Mouse (Mus musculus) embryo, embryonic 11 days (tissue): ENCODE results near the gene Smco4.
"Not testable (repeated sequence)": the region's sequence is repeated elsewhere in the genome, so short reads cannot be mapped to it uniquely, and the experiment has no call there.

Experiments
- DNase-seq: peaks from one replicate; pipeline ENCODE4 v3.0.0-alpha.2; 2015

Smco4 gene

DNA sequence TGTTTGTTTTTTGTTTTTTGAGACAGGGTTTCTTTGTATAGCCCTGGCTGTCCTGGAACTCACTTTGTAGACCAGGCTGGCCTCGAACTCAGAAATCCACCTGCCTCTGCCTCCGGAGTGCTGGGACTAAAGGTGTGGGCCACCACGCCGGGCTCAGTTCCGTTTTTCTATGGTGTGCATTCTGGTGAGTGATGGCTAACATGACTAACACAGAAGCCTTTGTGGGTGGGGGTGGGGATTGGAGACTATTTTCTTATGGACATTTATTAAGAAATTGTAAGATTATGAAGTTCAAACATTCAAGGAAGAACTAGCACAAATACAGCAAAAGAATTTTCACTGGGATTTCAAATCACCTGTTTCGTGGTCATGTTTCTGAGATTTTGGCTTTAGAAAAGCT, 57.8 kb downstream of the Smco4 start:
- not testable (repeated sequence) for DNase-seq

DNA sequence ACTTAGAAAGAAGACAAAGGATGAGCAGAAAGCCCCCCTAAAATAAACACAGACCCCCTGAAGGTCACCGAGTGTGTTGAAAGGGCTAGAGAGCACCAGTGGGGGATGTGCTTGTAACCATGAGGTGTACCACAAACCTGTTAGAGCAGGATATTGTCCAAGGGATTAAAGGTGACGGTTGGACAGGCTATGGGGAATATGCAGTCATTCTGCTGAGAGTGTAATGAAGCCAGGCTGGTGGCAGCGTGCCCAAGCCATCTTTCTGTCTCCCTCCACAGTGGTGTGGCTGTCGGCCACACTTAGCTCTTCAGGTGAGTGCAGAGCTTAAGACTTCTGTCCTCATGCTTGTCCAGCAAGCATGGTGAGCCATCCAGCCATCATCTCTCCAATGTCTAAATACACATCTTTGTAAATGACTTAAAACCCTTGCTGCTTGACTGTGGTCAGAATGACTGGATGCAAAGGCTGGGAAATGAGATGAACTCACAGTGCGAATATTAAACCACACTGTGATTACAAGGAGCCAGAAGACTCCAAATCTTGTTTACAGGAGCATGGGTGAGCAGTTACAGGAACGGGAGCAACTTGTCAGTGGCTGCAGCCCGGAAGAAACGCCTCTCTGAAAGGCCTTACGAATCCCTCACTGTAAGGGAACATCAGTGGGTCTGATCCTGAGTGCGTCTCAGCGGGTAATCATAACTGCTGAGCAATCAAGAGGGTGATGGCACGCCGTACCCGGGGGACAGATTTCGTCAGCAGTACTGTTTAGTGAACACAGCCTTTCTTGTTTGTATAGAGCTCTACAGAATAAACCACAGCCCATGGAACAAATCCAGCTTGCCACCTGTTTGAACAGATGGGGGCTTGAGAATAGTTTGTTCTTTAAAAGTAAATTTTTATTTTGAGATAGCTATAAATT, 59.0 kb downstream of the Smco4 start:
- DNase-seq: no peak

DNA sequence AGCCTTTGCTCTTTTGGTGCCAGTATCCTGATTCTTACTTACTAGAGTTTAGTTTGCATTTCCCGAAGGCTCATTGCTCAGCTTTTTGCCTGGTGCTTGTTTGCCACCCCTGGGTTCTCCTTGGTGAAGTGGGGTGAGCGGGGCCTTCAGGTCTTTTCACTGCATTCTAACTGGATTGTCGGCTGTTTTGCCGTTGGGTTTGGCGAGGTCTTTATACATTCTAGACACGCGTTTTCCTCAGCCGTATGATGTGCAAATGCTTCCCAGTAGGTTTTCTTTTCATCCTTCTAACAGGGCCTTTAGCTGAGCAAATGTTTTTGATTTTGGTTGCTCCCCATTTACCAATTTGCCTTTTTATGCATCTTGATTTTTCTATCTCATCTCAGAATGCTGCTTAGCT, 60.1 kb downstream of the Smco4 start:
- DNase-seq: no peak

- DNase-seq: no peak
Observed at GRCm38 (mm10) chr9:15560451-15560850, 67.2 kb downstream of the Smco4 start.

GRCm38 (mm10) chr9:15562353-15562752, 69.1 kb downstream of the Smco4 start:
- DNase-seq: no peak

DNA sequence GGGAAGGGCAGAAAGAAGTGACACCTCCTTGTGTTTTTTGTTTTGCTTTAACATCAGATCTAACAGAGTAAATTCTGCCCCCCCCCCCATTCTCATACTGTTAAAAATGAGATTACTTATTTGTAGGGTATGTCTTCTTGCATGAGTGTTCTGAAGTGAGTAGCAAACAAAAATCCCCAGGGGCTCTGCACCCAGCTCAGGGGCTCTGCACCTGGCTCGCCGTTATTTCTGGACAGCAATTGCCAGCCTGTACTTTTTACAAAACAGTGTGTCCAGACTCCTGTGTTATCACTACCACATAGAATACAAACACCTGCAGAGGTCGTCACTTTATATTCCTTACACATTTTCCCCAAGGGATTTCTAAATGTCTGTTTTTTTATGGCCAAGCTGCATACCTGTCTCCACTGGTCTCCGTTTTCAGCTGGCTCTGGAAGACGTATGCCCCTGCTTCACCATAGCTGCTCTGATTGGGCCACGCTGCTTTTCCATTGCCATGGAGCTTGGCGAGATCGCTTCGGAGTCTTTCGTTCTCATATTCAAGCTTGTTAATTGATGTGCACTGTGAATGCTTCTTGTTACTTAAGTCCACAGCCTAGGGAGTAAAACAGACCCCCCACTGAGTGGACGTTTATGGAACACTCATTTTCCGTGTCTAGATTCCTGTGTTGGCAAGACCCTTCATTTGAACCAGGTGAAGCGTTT, 81.7 kb downstream of the Smco4 start:
- peak; percentile 15 for DNase-seq

GRCm38 (mm10) chr9:15578427-15578826, 85.2 kb downstream of the Smco4 start:
- no peak for DNase-seq

- DNase-seq: no peak
Observed at GRCm38 (mm10) chr9:15578946-15579345, 85.7 kb downstream of the Smco4 start.

DNA sequence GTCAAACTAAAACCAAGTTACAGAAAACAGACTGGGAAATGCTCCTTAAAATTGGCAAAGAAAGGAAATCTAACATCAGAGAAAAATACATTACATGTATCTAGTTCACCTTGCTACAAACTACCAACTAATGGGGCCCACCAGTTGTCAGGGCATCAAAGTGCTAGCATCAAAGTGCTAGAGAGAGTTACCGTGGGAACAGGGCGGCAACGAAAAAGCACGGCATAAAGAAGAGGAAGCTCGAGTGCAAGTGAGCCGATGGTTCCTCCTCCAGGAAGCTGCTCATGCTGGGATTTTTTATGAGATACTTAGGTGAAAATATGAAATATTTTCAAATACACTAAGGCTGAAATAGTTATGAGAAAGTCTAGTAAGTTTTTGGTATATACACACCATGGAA, 86.9 kb downstream of the Smco4 start:
- DNase-seq: no peak

DNA sequence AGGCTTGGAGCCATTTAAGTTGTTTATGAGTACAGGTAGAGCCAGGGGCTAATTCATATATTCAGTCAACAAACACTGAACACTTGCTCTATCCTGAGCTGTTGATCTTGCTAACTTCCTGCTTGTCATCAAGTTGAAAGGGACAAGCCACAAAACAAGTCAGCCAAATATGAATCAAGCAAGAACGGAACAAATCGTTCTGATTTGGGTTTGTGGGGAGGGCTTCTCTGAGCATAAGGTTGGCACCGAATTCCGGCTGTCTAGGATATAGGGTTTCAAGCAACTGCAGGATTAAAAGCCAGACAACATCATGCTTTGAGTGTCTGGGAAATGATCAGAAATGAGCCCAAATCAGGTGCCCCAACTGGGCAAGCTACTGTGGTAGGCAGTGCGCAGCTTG, 88.8 kb downstream of the Smco4 start:
- DNase-seq: no peak

DNA sequence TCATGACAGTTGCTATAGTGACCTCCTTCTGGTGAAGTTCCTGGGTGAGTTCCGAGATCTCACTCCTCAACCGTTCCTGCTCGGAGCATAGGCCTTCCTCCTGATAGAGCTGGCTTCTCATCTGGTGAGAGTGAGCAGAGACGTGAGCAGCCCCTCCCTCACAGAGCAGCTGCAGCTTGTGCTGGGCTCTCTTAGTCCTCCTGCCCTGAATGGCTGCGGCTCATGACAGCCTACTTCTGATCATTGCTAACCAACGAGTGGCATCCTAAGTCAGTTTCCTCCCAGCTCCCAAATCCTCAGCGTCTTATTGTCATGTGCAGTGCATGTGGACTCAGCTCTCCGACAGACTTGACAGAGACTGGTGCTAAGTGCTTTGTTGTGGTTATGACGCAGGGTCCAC, 91.0 kb downstream of the Smco4 start:
- DNase-seq: no peak

DNA sequence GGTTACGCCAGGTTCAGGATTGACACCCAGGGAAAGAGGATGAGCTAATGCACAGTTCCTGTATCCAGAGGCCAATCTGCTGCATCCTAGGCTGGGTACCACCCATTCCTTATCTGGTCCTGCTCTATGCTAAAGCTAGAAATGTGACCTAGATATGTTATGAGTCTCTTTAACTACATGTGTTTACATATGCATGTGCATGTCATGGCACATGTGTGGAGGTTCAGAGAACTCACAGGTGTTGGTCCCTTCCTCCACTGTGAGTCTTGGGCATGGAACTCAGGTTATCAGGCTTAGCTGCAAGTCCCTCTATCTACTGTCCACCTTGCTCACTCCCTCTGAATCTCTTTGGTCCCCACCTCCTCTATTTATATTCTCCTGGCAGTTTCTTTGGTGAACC, 92.7 kb downstream of the Smco4 start:
- DNase-seq: no peak

- no peak for DNase-seq
Observed at GRCm38 (mm10) chr9:15587157-15587854, 94.1 kb downstream of the Smco4 start.

GRCm38 (mm10) chr9:15594148-15594547, 100.9 kb downstream of the Smco4 start:
- DNase-seq: no peak
